Mouse (Mus musculus): ENCODE data around the gene S100a13.

- TF ChIP-seq CTCF (IDR thresholded peaks at IDR 0.05; ENCODE audit: control insufficient read depth, insufficient read depth, low read length) (no peak), POLR2A (IDR thresholded peaks at IDR 0.05; ENCODE audit: borderline replicate concordance, control insufficient read depth, low read depth, low read length) (no peak)
These were observed 5.8 kb upstream of the S100a13 start for GRCm38 (mm10) chr3:90508287-90508949.

All from bone marrow, adult 2 months (tissue).